Mouse (Mus musculus): ENCODE data around the gene Zfp114. TPM values are rescaled to one million over a fixed set of nuclear protein-coding genes. Genes with fewer than 3 reads are reported as not detected.

Zfp114 gene
- polyA plus RNA-seq, 1 experiment from 2014 or later: 4.3 TPM

DNA sequence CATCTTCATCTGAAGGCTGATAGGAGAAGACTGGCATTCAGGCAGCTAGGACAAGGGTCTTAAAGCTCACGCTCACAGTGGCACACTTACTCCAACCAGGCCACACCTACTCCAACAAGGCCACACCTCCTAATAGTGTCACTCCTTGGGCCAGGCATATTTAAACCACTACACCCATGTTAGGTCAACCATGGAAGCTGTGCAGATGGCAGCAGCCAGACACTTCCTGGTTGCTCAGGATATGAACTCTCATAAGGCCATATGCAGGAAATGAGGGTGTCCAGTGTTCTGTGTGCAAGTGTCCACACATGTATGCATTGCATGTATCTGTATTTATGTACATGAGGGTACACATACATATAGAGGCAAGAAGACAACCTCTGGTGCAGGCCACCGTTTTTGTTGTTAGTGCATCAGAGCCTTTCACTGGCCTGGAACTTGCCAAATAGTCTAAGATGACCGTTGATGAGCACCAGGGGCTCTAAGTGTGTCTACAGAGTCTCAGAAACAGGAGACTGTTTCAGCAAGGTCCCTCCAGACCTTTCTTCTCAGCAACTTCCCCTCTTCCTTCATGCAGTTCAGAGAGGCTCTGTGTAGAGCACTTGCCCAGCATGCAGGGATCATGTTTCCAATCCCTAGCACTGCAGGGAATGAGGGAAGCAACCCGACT lies 14.2 kb downstream of the Zfp114 start:
- Histone ChIP-seq H3K27me3 (ENCODE audit: control insufficient read depth, insufficient read depth, low read length) (no peaks in the 10 kb centered on the region), H3K4me3 (ENCODE audit: low read depth, low read length) (no peak overlapping the region), H3K9ac (ENCODE audit: low read length) (no peak overlapping the region), H3K27ac (ENCODE audit: low read depth, low read length) (no peak overlapping the region), H3K4me2 (ENCODE audit: low read depth) (no peak overlapping the region), H3K9me3 (ENCODE audit: control insufficient read depth, low read length) (peaks cover 2% of the 10 kb centered on the region; the same call in 1 of the 2 replicates), H3K36me3 (ENCODE audit: control insufficient read depth, insufficient read depth, low read length) (no peaks in the 10 kb centered on the region; the same call in 1 of the 2 replicates), H3K4me1 (ENCODE audit: control insufficient read depth, insufficient read depth, low read length) (no peaks in the 10 kb centered on the region)
- no peak for DNase-seq (ENCODE audit: low spot score)
- no peak for ATAC-seq (ENCODE audit: insufficient read depth, low FRiP score, low TSS enrichment)
- 77% methylated on average over 4 of the region's 4 CpGs for WGBS

DNA sequence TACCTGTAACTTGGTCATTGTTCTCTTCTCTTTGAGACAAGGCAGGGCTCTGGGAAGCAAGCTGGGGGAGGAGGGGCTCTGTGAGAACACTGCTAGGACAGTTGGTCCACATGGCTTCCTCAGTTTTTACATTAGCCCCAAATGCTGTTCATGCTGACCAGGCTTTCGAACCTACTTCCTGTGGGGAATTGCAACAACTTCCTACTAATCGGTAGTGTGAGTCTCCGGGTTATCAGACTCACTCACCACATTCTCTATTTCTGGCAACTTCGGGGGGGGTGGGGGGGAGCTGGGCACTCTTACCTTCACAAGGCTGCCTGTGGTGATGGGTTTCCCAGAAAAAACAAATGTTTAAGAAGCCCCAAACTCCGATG lies 14.7 kb downstream of the Zfp114 start:
- DNase-seq (ENCODE audit: low spot score) (no peak), ATAC-seq (ENCODE audit: insufficient read depth, low FRiP score, low TSS enrichment) (no peak)
- no peak overlapping the region for H3K4me3 ChIP-seq (ENCODE audit: low read depth, low read length)
- no peaks in the 10 kb centered on the region for H3K27me3 ChIP-seq (ENCODE audit: control insufficient read depth, insufficient read depth, low read length)
- WGBS: 80% methylated on average over 5 of the region's 5 CpGs
- no peak overlapping the region for H3K9ac ChIP-seq (ENCODE audit: low read length)
- no peak overlapping the region for H3K27ac ChIP-seq (ENCODE audit: low read depth, low read length)
- no peaks in the 10 kb centered on the region for H3K4me1 ChIP-seq (ENCODE audit: control insufficient read depth, insufficient read depth, low read length)
- no peak overlapping the region for H3K4me2 ChIP-seq (ENCODE audit: low read depth)
- no peaks in the 10 kb centered on the region; the same call in 1 of the 2 replicates for H3K36me3 ChIP-seq (ENCODE audit: control insufficient read depth, insufficient read depth, low read length)
- peaks cover 5% of the 10 kb centered on the region; the same call in 1 of the 2 replicates for H3K9me3 ChIP-seq (ENCODE audit: control insufficient read depth, low read length)

DNA sequence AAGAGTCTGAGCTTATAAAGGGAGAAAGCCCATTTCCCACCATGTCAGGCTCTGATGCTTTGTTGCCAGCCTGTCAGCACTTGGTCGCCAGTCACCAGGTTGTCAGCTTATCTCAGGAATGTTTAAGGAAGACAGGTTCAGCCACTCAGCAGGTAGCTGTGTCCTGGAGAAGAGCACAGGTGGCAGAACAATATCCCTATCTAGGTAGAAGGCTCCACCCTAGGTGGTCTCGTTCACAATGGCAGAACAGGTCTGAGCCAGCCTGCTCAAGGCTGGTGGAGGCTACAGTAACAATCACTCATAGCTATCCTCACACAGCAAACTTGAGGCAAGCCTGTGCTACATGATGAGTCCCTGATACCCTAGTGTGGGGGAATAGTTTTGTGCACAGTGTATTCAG lies 16.5 kb downstream of the Zfp114 start:
- no peaks in the 10 kb centered on the region; the same call in 1 of the 2 replicates for H3K36me3 ChIP-seq (ENCODE audit: control insufficient read depth, insufficient read depth, low read length)
- no peak for ATAC-seq (ENCODE audit: insufficient read depth, low FRiP score, low TSS enrichment)
- no peak overlapping the region for H3K27ac ChIP-seq (ENCODE audit: low read depth, low read length)
- no peak overlapping the region for H3K4me2 ChIP-seq (ENCODE audit: low read depth)
- H3K4me3 ChIP-seq (ENCODE audit: low read depth, low read length): no peak overlapping the region
- DNase-seq (ENCODE audit: low spot score): no peak
- H3K27me3 ChIP-seq (ENCODE audit: control insufficient read depth, insufficient read depth, low read length): no peaks in the 10 kb centered on the region
- peaks cover 5% of the 10 kb centered on the region; the same call in 1 of the 2 replicates for H3K9me3 ChIP-seq (ENCODE audit: control insufficient read depth, low read length)
- H3K4me1 ChIP-seq (ENCODE audit: control insufficient read depth, insufficient read depth, low read length): no peaks in the 10 kb centered on the region
- 95% methylated on average over 2 of the region's 2 CpGs for WGBS
- H3K9ac ChIP-seq (ENCODE audit: low read length): no peak overlapping the region

DNA sequence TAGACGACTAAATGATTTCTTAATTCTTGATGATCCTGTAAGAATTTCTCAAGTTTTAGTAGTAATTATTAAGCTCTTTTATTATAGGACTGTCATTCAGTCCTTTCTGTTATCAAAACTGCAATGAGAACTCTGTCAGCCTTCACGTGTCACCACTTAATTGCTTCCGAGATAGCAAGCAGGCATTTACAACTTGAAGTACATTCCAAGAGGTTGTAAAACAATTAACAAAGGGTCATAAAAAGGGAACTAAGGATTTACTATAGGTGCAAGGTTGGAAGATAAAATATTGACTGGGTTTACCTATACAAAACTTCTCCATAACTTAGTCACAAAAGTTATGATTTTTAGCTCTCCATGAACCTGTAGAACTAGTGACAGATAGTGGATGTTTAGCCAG lies 18.3 kb downstream of the Zfp114 start:
- no peaks in the 10 kb centered on the region for H3K4me1 ChIP-seq (ENCODE audit: control insufficient read depth, insufficient read depth, low read length)
- no peak overlapping the region for H3K27ac ChIP-seq (ENCODE audit: low read depth, low read length)
- H3K9ac ChIP-seq (ENCODE audit: low read length): no peak overlapping the region
- peaks cover 10% of the 10 kb centered on the region for H3K9me3 ChIP-seq (ENCODE audit: control insufficient read depth, low read length)
- WGBS: 48% methylated on average over 3 of the region's 3 CpGs
- H3K27me3 ChIP-seq (ENCODE audit: control insufficient read depth, insufficient read depth, low read length): no peaks in the 10 kb centered on the region
- H3K4me3 ChIP-seq (ENCODE audit: low read depth, low read length): no peak overlapping the region
- DNase-seq (ENCODE audit: low spot score) (no peak), ATAC-seq (ENCODE audit: insufficient read depth, low FRiP score, low TSS enrichment) (no peak)
- H3K36me3 ChIP-seq (ENCODE audit: control insufficient read depth, insufficient read depth, low read length): peaks cover 6% of the 10 kb centered on the region
- H3K4me2 ChIP-seq (ENCODE audit: low read depth): no peak overlapping the region

DNA sequence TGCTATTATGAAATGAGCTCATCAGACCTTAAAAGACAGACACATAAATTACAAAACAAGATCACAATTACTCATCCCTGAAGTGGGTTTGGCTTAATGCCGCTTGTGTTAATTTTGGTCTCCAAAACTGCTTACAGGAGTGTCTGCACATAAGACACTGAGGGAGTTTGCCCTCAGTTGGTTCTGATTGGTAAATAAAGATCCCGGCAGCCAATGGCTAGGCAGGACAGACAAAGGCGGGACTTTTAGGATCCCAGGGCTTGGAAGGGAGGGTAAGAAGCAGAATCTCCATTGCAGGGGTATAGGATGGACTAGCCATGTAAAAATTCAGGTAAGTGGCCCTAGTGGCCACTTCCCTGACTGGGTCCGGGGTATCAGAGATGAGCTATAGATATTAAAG lies 22.1 kb downstream of the Zfp114 start:
- DNase-seq (ENCODE audit: low spot score) (no peak), ATAC-seq (ENCODE audit: insufficient read depth, low FRiP score, low TSS enrichment) (no peak)
- 88% methylated on average over 4 of the region's 4 CpGs for WGBS
- no peaks in the 10 kb centered on the region for H3K27me3 ChIP-seq (ENCODE audit: control insufficient read depth, insufficient read depth, low read length)
- no peak overlapping the region for H3K4me2 ChIP-seq (ENCODE audit: low read depth)
- no peak overlapping the region for H3K27ac ChIP-seq (ENCODE audit: low read depth, low read length)
- H3K4me3 ChIP-seq (ENCODE audit: low read depth, low read length): no peak overlapping the region
- H3K9me3 ChIP-seq (ENCODE audit: control insufficient read depth, low read length): peaks cover 13% of the 10 kb centered on the region
- H3K4me1 ChIP-seq (ENCODE audit: control insufficient read depth, insufficient read depth, low read length): no peaks in the 10 kb centered on the region
- H3K36me3 ChIP-seq (ENCODE audit: control insufficient read depth, insufficient read depth, low read length): peaks cover 26% of the 10 kb centered on the region
- H3K9ac ChIP-seq (ENCODE audit: low read length): no peak overlapping the region

DNA sequence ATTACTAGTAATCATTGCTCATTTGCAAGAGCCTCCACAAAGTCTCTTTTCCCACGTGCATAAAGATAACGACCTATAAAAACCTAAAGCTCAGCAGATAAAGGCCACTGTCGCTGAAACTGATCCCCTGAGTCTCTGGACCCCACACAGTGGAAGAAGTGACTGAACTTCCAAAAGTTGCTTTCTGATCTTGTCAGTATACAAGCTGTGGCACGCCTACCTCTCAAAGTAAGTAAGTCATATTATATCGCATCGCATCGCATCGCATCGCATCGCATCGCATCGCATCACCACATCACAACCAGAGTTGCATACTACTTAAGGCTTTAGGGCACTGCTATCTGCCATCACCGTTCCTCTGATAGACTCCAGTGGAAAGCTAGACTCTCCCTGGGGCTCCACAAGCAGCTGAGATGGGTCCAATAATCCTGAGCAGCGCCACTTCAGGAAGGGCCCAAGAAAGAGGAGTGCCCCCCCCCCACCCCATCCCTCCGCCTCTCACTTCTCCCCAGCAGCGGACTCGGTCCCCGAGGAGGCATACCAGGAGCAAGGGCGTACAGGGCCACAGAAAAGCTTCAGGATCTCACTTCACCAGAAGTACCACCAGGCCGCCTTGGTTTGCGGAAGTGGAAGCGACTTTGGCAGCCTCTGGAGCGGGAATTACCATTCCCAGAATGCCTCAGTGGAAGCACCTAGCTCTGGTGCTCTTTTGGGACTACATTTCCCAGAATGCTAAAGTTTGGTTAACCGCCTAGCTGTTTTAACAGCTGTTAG lies 32.8 kb downstream of the Zfp114 start:
- H3K27me3 ChIP-seq (ENCODE audit: control insufficient read depth, insufficient read depth, low read length): no peaks in the 10 kb centered on the region
- peak overlapping the region; percentile 51 for H3K4me3 ChIP-seq (ENCODE audit: low read depth, low read length)
- H3K9ac ChIP-seq (ENCODE audit: low read length): peak overlapping the region; percentile 80
- H3K4me1 ChIP-seq (ENCODE audit: control insufficient read depth, insufficient read depth, low read length): no peaks in the 10 kb centered on the region
- peak overlapping the region; percentile 58 for H3K4me2 ChIP-seq (ENCODE audit: low read depth)
- H3K9me3 ChIP-seq (ENCODE audit: control insufficient read depth, low read length): no peaks in the 10 kb centered on the region
- no peaks in the 10 kb centered on the region for H3K36me3 ChIP-seq (ENCODE audit: control insufficient read depth, insufficient read depth, low read length)
- peak; percentile 80 for DNase-seq (ENCODE audit: low spot score)
- H3K27ac ChIP-seq (ENCODE audit: low read depth, low read length): 0 out of 2 replicates have a peak overlapping the region, but pooled peaks have one; percentile 23
- WGBS: 23% methylated on average over 24 of the region's 24 CpGs
- peak; percentile 82 for ATAC-seq (ENCODE audit: insufficient read depth, low FRiP score, low TSS enrichment)

DNA sequence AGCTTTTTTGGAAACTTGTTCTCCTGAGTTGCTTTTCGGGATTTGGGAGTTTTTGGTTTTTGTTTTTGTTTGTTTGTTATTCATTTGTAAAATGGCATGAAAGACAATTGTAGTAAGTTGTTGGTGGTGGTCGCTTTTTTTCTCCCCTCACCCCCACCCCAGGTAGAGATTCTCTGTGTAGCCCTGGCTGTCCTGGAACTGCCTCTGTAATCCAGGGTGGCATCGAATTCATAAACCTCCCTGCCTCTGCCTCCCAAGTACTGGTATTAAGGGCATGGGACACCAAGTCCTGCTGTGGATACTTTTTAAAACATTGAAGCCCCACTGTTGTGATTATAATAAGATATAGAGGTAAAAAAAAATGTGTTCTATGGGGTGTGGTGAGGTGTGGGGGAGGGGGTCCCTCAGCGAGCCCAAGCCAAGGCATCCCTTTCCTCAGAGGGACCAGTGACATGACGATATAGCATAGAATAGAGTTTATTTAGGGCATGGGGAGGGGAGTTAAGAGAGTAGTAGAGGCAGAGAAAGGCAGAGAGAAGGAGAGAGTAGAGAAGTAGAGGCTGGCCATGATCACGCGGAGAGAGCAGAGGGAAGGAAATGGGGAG lies 33.5 kb downstream of the Zfp114 start:
- no peaks in the 10 kb centered on the region for H3K9me3 ChIP-seq (ENCODE audit: control insufficient read depth, low read length)
- peak; percentile 67 for ATAC-seq (ENCODE audit: insufficient read depth, low FRiP score, low TSS enrichment)
- no peaks in the 10 kb centered on the region for H3K27me3 ChIP-seq (ENCODE audit: control insufficient read depth, insufficient read depth, low read length)
- no peaks in the 10 kb centered on the region for H3K4me1 ChIP-seq (ENCODE audit: control insufficient read depth, insufficient read depth, low read length)
- H3K4me3 ChIP-seq (ENCODE audit: low read depth, low read length): 0 out of 2 replicates have a peak overlapping the region, but pooled peaks have one; percentile 51
- no peak overlapping the region for H3K9ac ChIP-seq (ENCODE audit: low read length)
- WGBS: 62% methylated on average over 7 of the region's 7 CpGs
- H3K27ac ChIP-seq (ENCODE audit: low read depth, low read length): no peak overlapping the region
- no peaks in the 10 kb centered on the region for H3K36me3 ChIP-seq (ENCODE audit: control insufficient read depth, insufficient read depth, low read length)
- DNase-seq (ENCODE audit: low spot score): no peak
- H3K4me2 ChIP-seq (ENCODE audit: low read depth): peak overlapping the region; percentile 58; the same call in 1 of the 2 replicates

DNA sequence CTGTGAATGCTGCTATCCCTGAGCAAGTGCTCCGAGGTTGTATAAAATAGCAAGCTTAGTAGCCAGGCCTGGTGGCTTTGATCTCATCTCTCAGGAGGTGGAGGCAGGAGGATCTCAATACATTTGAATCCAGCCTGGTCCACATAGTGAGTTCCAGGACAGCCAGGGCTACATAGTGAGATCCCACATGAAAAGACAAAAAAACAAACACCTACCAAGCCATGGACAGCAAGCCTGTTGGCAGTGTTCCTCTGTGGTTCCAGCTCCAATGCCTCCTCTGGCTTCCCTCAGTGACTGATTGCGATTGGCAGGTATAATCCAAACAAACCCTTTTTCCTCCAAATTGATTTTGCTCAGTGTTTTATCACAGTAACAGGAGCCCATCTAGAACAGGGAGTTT lies 35.4 kb downstream of the Zfp114 start:
- Histone ChIP-seq H3K4me1 (ENCODE audit: control insufficient read depth, insufficient read depth, low read length) (no peaks in the 10 kb centered on the region), H3K4me3 (ENCODE audit: low read depth, low read length) (no peak overlapping the region), H3K9ac (ENCODE audit: low read length) (no peak overlapping the region), H3K4me2 (ENCODE audit: low read depth) (no peak overlapping the region), H3K27me3 (ENCODE audit: control insufficient read depth, insufficient read depth, low read length) (no peaks in the 10 kb centered on the region), H3K36me3 (ENCODE audit: control insufficient read depth, insufficient read depth, low read length) (no peaks in the 10 kb centered on the region), H3K9me3 (ENCODE audit: control insufficient read depth, low read length) (no peaks in the 10 kb centered on the region), H3K27ac (ENCODE audit: low read depth, low read length) (no peak overlapping the region)
- WGBS: 80% methylated on average over 2 of the region's 2 CpGs
- no peak for DNase-seq (ENCODE audit: low spot score)
- no peak for ATAC-seq (ENCODE audit: insufficient read depth, low FRiP score, low TSS enrichment)
